Mouse (Mus musculus) heart, adult 2 months (tissue): ENCODE measurements at regions not wholly inside any gene's neighbourhood (a gene's known extent, or its start where the extent isn't known, plus 50 kb on each side); places are given as distances from the start of the nearest gene placed in this dataset.
A peak's percentile ranks its signal among the peaks of the same experiment; 100 is the strongest.

Experiments used
- DNase-seq, 2 experiments: peaks; one replicate each; pipeline ENCODE4 v3.0.0; 2021
- H3K27ac ChIP-seq: fragments of 200-600 bp; 2 replicates; pipeline ENCODE4 v1.8.1; 2022
- H3K27me3 ChIP-seq: fragments of 200-500 bp; 2 replicates; pipeline ENCODE4 v1.6.1; 2012; ENCODE audit warnings: mild to moderate bottlenecking, low read length, inconsistent platforms, mixed read lengths; ENCODE audit not compliant: control insufficient read depth, insufficient read depth
- H3K36me3 ChIP-seq: fragments of 200-500 bp; 2 replicates; pipeline ENCODE4 v1.6.1; 2012; ENCODE audit warnings: low read length, inconsistent platforms; ENCODE audit not compliant: control insufficient read depth, insufficient read depth
- H3K4me1 ChIP-seq: fragments of 200-500 bp; 2 replicates; pipeline ENCODE4 v1.6.1; 2011; ENCODE audit warnings: low read length; ENCODE audit not compliant: control insufficient read depth, insufficient read depth
- H3K4me3 ChIP-seq: fragments of 200-600 bp; 2 replicates; pipeline ENCODE4 v1.8.1; 2022
- H3K79me2 ChIP-seq: fragments of 200-500 bp; replicated peaks from 2 replicates; pipeline ENCODE4 v1.6.1; 2012; ENCODE audit warnings: mild to moderate bottlenecking, inconsistent platforms, low read length, moderate library complexity, mixed read lengths; ENCODE audit not compliant: control insufficient read depth, insufficient read depth
- H3K9ac ChIP-seq: fragments of 200-500 bp; 2 replicates; pipeline ENCODE4 v1.6.1; 2012; ENCODE audit warnings: low read depth, mild to moderate bottlenecking, control low read depth, inconsistent platforms, low read length, mixed read lengths
- CTCF ChIP-seq: fragments of 200-600 bp; IDR thresholded peaks from 2 replicates; pipeline ENCODE4 v1.8.1; 2022; ENCODE audit warnings: antibody characterized with exemption, mild to moderate bottlenecking, moderate library complexity
- EP300 ChIP-seq: fragments of 200-500 bp; IDR thresholded peaks from 2 replicates; pipeline ENCODE4 v1.6.1; 2011; ENCODE audit warnings: low read depth, low read length, control low read depth; ENCODE audit not compliant: insufficient read depth
- POLR2A ChIP-seq: fragments of 200-500 bp; IDR thresholded peaks from 2 replicates; pipeline ENCODE4 v1.6.1; 2011; ENCODE audit warnings: mild to moderate bottlenecking, low read depth, low read length, control low read depth; ENCODE audit not compliant: insufficient read depth
- WGBS: fragments of 180-500 bp; shearing (Covaris S2); methylation state at CpG from one replicate; pipeline ENCODE4 v1.1.7; 2018; 5-methylcytosine and 5-hydroxymethylcytosine counted together
- intact Hi-C: fragments of 180-260 bp; cut with DNase I; formaldehyde crosslinking; loops from one replicate; pipeline ENCODE4 v1.15.1; 2025

DNA sequence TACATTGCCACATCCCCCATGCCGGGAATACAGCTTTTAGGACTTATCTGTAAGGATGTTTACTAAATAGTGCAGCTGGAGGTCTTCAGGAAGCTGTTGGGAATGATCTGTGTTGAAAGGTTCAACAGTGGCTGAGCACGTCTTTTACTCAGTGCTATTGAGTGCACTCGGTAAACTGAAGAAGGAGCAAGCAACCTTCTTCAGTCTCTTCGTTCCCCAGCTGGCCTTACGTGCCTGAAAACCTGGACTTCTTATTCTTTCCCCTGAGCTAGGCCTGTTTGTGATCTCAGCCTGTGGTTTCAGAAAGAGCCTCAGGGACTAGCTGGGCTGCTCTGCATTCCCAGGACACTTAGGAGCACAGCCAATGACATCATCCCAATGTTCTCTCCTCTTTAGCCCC lies 51.2 kb upstream of the Rhox5 start:
- no peak overlapping the region for H3K27ac ChIP-seq
- 55% methylated on average over 5 of the region's 5 CpGs for WGBS
- intact Hi-C loops: no loop called here

DNA sequence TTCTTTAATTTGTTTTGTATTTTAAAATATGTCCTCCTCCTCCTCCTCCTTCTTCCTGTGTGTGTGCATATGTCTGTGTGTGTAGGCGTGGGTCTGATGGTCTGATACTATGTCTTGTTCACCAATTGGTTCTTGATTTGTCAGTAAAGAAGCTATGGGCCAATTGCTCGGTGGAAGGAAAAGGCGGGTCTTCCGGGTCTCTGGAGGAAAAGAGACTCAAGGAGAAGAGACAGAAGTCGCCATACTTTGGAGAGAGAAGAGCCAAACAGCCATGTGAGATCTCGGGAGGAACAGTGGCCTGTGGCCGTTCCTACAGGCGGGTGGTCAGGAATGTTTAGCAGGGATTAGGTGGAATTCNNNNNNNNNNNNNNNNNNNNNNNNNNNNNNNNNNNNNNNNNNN lies 50.3 kb upstream of the Rhox5 start:
- 77% methylated on average over 8 of the region's 8 CpGs for WGBS
- no peak for DNase-seq
- Histone ChIP-seq H3K9ac (no peak overlapping the region), H3K27ac (no peak overlapping the region), H3K36me3 (no peaks in the 10 kb centered on the region), H3K4me3 (no peak overlapping the region), H3K4me1 (no peaks in the 10 kb centered on the region), H3K79me2 (no peaks in the 10 kb centered on the region), H3K27me3 (no peaks in the 10 kb centered on the region)
- TF ChIP-seq CTCF: no peak
- no peak for TF ChIP-seq EP300
- TF ChIP-seq POLR2A: no peak
- intact Hi-C loops: no loop called here

More for the DNA sequence above, 51.2 kb upstream of the Rhox5 start:
- TF ChIP-seq POLR2A (no peak), CTCF (no peak), EP300 (no peak)
- Histone ChIP-seq H3K4me1 (no peaks in the 10 kb centered on the region), H3K9ac (no peak overlapping the region), H3K79me2 (no peaks in the 10 kb centered on the region), H3K36me3 (no peaks in the 10 kb centered on the region), H3K4me3 (no peak overlapping the region), H3K27me3 (no peaks in the 10 kb centered on the region)
- peak in 1 of 2 experiments; percentile 8 for DNase-seq
